Mouse (Mus musculus): ENCODE results near the gene Onecut1.

DNA sequence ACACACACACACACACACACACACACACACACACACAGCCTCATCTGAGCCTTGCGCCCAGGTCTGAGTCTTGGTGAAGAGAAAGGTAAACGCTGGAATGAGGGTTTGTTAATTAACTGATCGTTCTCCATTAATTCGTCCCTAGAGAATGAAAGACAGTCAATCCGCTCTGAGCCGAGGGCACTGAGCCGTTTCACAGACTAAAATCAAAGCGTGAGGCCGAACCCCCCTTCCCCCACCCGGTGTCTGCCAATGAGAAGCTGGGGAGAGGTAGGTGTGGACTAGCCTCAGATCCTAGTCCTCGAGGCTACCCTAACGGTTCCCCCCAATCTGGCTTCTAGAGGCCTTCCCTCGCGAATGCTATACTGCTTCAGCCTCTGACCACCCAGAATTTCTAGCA lies 2.8 kb downstream of the Onecut1 start:
- TF ChIP-seq CTCF (IDR thresholded peaks at IDR 0.05; ENCODE audit: low read depth) (no peak), EP300 (IDR thresholded peaks at IDR 0.05; ENCODE audit: low read depth) (no peak)
